Mouse (Mus musculus) cerebellum, postnatal 10 days (tissue): ENCODE measurements at regions not wholly inside any gene's neighbourhood (a gene's known extent, or its start where the extent isn't known, plus 50 kb on each side); places are given as distances from the start of the nearest gene placed in this dataset.
"Not testable (repeated sequence)": the region's sequence is repeated elsewhere in the genome, so short reads cannot be mapped to it uniquely, and the experiment has no call there.

Source experiments
- DNase-seq, 2 experiments: peaks; one replicate each; pipeline ENCODE4 v3.0.0; 2021; ENCODE audit warnings: mixed read lengths in 2 of 2

DNA sequence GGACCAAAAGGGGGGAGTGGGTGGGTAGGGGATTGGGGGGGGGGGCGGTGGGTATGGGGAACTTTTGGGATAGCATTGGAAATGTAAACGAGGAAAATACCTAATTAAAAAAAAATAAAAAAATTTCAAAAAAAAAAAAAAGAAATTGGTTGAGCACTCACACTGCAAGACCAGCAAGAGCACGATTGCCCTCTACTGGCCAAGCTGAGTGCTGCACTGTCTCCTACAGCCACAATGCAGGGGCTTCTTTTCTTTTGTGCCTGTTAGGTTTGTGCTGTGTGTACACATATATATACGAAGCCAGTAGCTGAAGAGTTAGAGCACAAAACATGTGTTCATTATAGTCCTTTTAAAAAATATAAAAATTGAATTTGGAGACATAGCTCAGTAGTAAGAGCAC lies 55.6 kb downstream of the Mup20 start:
- peak; percentile 50 to 52 for DNase-seq

DNA sequence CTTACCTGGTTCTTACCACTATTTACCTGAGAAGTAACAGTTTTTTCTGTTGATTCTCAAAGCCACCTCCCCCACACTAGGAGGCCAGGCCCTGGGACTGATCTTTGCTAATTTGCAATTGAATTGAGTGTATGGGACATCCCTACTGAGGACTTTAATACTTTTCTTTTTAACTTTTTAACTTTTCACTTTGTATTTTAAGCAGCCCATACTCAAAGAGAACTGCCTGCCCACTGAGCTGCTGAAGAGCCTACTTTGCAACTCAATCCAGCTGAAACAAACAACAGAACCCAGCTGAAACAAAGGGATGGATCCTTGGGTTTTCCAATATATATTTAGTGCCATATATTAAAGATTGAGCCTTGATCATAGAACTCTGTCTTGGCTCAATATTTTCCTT lies 64.0 kb downstream of the Mup20 start:
- not testable (repeated sequence) for DNase-seq

DNA sequence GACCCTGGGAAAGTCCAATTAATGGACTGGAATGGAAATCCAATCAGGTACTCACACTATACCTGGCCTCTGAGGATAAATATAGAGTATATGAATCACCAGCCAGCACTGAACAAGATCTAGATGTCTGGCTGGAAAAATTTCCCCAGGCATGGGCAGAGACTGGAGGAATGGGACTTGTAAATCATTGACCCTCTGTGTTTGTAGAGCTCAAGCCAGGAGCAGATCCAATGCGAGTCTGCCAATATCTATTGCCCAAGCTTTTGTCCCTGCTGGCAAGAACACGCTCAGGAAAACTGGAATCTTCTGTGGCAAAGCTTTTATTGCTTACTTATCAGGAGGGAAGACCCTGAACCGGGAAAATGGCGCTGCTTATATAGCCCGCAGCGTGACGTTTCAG lies 77.8 kb downstream of the Mup20 start:
- DNase-seq, result no peak

DNA sequence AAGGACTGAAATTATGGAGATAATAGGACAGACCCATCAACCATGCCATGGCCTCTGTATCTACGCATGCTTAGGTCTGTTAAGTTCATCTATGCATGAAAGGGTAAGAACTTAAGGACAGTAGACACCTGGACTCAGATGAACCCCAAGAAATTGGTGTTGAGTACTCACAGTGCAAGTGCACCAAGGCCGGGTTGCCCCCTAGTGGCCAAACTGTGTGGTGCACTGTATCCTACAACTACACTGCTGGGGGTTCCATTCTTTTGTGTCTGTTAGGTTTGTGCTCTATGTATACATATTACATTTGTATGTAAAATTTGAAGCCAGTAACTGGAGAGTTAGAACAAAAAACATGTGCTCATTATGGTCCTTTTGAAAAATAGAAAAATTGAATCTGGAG lies 80.7 kb downstream of the Mup20 start:
- DNase-seq, result peak; percentile 38 to 43

DNA sequence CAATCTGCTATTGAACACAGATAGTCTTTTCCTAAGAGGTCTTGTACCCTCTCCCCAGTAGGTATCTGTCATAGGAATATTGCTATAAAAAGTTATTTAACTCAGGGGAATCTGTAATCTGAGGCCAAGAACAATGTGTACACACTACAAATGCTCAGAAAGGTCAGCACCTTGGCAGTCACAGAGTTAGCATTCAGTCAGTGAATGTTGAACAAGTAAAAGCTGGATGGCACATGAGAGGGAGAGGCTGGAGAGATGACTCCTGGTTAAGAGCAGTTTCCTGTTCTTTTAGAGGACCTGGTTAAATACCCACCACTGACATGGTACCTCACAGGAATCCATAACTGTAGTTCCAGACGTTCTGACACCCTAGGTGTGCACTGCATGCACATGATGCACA lies 84.3 kb downstream of the Mup20 start:
- no peak for DNase-seq

DNA sequence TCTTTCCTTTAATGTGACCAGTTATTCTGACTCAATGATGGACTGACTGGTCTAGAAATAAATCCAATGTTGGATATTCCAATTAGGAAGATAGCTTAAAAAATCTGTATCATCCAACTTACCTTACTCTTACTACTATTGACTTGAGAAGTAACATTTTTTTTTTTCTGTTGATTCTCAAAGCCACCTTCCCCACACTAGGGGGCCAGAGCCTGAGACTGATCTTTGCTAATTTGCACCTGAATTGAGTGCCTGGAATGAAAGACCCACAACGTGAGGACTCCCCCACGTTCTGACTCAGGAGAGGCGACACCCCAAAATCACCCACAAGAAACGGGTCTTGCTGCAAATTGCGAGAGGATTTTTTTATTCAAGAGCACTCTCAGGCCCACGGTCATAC lies 86.3 kb downstream of the Mup20 start:
- DNase-seq, result not testable (repeated sequence)

DNA sequence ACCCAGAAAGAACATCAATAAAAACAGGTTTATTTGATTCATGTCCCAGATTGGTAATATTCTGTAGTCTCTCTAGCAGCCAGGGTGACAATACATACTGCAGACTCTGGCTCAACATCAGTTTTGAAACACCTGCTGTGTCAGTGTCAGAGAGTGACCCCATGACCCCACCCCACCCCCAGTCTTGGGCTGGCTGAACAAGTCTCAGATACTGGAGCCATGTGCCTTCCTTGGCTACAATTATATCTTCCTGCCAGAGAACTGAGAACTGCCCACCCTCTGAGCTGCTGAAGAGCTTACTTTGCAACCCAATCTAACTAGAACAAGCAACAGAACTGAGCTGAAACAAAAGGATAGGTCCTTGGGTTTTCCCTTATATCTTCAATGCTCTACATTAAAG lies 91.6 kb downstream of the Mup20 start:
- no peak for DNase-seq
